Mouse (Mus musculus) urinary bladder, postnatal 36 days (tissue): ENCODE measurements around the gene Med27.
"Not testable (repeated sequence)": the region's sequence is repeated elsewhere in the genome, so short reads cannot be mapped to it uniquely, and the experiment has no call there.

ENCODE experiments used
- DNase-seq, 2 experiments: peaks; one replicate each; pipeline ENCODE4 v3.0.0; 2022; ENCODE audit warnings: low spot score in 2 of 2, mixed read lengths in 1 of 2

The Med27 gene

DNA sequence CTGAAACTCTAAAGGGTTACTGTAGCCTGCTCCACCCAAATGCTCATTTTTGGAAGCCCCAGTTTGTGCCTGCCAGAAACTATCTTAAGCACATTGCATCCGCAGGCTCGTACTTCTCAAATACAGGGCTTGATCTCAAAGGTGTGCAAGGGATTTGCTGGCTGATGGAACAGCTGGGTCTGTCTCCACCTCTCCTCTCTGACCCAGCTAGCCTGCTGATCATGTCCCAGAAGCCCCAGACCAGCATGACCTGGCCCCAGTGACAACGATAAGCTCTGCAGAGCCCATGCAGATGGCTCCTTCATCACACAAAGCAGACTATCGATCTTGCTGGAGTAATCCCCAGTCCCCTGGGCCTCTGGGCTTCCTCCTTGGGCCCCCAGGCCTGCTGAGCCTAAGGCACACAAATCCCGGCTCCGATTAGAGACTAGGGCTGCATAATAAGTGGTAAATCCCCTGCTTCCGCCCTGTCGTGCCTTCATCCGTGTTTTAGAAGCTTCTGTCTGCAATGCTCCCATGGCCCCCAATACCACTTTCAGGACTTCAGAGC is 170.1 kb downstream of the Med27 start:
- DNase-seq, result no peak

- DNase-seq, result no peak
These were observed 172.8 kb downstream of the Med27 start for GRCm38 (mm10) chr2:29519402-29519801.

DNA sequence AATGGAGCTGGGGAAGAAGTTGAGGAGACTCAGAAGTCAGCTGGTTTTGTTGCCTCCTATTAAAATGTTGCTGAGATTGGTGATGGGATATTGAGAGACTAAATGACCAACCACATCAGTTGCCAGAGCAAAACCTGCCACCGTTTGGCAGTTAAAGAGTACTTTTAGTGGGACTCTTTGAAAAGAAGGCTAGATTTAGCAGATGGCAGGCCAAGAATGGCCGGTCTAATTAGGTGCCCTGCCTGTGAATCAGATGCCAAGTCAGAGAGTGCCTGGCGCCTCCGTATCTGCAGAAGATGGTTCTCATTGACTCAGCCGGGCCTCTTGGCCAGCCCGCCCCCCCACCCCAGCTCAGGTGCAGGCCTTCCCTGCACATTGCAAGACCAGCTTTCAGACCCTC is 173.6 kb downstream of the Med27 start:
- DNase-seq, result no peak

DNA sequence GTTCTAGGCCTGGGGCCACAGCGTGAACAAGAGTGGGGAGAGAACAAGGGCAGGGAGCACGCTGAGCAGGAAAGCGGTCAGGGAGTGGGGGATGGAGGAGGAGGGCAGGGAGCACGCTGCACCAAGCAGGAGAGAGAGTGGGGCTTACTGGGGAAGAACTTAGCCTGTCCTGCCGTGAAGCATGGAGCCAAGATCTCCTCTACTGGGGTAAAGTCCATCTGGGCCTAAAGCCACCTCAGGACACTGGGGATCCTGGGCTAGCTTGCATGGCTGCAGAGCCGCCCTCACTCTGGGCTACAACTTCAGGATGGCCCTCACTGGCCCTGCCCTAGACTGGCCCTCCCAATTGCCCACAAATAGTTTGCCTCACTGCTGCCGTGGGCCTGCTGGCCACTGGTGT is 174.9 kb downstream of the Med27 start:
- no peak for DNase-seq

DNA sequence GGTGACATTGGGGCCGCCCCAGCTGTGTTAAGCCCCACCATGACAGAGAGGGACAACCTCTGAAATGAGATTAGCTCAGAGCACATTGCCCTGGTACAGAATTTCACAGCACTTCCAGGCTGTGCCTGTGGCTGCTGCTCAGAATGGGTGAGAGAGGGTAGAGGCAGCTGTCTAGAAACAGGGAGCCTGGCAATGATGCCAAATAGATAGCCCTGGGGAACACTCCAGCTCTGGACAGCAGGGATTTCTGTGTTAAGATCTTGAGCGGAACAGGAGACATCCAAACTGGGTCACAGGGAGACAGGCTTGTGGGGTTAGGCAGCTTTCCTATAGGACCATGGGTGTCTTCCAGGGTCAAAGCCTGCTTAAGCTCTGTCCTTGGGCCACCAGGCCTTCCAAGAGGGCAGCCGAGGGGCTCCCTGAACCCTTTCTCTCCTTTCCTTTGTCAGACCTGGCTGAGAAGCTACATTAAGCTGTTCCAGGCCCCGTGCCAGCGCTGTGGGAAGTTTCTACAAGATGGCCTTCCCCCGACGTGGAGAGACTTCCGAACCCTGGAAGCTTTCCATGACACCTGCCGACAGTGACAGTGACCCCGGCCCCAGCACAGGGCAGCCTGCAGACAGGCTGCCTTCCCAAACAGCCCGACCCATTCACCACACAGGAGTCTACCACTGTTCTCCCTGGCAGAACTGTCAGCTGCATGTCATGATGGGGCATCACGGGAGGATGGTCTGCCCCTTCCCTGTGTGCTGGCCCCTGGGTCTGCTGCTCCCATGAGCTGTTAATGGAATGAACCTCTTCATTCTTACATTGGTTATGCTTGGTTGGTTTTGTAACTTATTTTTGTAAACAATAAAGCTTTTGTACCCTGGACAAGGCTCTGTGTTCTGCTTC is 177.5 kb downstream of the Med27 start:
- no peak for DNase-seq

DNA sequence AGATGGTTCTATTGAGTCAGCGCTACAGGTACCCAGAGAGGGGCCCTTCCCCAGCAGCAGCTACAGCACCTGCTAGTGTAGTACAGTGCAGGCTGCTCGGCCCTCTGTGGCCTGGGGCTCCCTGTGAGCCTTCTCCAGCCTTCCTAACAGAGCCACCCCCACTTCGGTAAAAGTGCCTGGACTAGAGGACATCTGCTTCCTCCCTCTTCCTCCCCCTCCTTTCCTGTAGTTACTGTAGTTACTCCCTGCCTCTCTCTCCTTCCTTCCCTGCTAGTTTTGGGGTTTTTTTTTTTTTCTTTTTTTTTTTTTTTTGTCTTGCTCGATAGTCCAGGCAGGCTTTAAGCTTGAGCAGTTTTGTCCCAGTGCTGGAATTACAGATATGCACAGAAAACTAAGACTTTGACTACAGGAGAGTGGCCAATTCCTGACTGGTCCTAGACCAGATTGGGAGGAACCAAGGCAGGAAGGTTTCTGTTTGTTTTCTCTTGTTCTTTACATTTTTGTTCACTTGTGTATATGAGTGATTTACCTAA is 178.7 kb downstream of the Med27 start:
- no peak for DNase-seq

- DNase-seq, result peak in 1 of 2 experiments; percentile 63
These were observed 179.6 kb downstream of the Med27 start for GRCm38 (mm10) chr2:29526266-29526665.

DNA sequence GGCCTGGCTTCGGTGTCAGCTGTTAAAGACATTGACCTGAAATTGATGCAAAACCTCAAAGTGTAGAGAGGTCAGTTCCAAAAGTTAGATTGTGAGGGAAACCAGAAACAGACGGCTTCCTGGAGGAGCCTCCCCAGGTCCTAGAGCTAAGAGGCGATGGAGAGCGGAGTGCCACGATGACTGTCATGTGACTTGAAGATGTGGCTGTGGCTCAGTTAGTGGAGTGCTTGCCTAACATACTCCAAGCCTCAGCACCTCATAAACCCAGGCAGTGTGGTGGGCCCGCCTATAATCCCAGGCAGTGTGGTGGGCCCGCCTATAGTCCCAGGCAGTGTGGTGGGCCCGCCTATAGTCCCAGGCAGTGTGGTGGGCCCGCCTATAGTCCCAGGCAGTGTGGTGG is 180.9 kb downstream of the Med27 start:
- not testable (repeated sequence) for DNase-seq

DNA sequence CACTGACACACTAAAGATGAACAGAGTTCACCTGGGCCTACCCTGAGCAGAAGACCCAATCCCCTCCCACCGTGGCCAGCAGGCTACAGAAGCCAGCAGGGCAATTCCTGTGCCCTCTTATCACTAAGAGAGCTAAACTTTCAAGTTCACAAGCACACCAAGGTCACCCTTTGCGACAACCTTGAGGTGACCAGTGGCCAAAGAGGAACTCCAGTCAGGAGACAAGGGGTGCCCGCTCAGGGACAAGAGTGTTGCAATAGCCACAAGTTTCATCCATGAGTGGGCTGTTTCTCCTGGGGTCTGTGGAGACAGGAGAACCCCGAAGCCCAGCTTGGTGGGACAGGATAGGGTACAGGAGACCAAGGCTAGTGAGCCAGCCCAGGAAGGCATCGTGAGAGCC is 182.2 kb downstream of the Med27 start:
- no peak for DNase-seq

- not testable (repeated sequence) for DNase-seq
These were observed 183.2 kb downstream of the Med27 start for GRCm38 (mm10) chr2:29529788-29530187.

DNA sequence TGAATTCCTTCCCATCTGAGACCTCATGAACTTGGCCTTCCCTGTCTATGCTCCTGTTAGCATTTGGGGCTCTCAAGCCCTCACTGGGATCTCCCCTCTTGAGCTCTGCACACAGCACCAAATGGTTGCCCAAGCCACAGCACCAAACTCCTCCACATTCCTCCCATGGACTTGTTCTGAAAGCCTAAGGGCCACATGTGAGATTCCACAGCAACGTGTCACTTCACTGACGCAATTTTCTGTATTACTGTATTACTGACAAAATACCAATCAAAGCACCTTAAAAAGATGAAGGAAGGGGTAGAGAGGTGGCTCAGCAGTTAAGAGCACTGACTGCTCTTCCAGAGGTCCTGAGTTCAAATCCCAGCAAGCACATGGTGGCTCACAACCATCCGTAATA is 185.6 kb downstream of the Med27 start:
- DNase-seq, result no peak

DNA sequence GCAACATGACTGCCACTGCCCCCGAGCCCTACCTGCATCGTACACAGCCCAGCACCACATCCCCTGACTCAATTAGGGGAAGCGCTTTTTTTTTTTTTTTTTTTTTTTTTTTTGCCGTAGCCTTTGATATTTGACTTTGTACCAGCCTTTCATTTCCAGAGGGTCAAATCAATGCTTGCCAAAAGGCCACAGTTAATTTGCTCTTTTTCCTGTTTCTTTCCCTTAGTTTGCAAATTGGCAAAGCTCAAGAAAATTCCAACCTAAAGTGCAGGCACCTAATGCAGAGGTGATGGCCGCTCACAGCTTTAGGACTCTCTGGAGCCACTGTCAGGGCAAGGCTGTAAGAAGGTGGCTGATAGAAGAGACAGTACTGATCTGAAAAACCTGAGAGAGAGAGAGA is 186.3 kb downstream of the Med27 start:
- no peak for DNase-seq

GRCm38 (mm10) chr2:29535566-29536244 is 189.1 kb downstream of the Med27 start:
- no peak for DNase-seq

DNA sequence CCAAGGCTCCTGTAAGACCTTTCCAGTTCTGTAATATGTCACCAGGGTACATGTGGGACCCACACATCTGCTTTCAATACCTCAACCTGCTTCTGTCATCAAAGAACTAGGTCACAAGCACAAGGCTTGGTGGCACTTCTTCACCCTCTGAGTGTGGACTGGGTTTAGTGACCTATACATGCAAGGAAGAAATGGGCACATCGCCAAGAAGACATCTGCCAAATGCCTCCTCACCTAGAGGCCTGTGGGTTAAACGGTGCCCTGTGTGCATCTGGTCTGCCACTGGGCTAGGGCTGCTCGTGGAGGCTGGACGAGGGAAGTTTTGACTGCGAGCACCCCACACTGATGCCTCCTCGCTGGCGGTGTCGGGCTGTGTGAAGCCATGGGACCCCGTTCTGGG is 189.9 kb downstream of the Med27 start:
- no peak for DNase-seq

DNA sequence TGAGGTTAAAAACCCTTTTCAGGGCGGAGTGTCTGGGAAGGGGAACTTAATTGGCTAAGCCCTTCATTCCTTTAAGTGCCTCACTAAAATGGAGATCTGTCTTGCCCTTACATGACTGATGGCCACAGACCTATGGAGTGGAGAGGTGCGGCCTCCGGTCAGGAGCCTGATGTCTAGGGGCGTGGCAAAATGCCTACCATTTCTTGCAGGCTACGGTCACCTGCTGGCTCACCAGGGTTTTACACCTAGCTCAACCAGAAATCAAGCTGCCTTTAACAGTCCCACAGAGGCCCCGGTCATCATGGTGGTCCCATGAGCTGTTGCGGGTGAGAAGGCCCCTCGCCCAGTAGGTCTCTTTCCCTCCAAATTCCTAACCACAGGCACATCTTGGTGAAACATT is 190.7 kb downstream of the Med27 start:
- DNase-seq, result no peak

DNA sequence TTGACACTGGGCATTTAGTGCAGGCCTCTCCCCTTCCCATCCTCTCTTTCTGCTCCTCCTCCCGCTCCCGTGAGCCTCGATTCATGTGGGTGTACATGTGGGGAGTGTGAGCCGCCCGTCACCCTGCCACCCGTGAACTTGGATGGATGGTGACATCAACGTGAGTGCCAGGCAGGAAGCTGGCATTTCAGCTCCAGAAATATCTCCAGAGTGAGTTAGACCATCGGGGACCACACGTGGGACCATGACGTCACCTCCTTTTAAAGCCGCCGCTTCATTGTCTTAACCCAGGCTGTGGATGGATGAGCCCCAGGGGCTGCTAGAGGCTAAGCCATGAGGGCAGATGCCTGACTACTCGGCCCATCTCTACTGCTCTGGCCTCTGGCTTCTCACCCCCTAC is 195.4 kb downstream of the Med27 start:
- DNase-seq, result no peak

- peak in 1 of 2 experiments; percentile 5 for DNase-seq
These were observed 200.0 kb downstream of the Med27 start for GRCm38 (mm10) chr2:29546571-29546970.

GRCm38 (mm10) chr2:29551816-29552585 is 205.4 kb downstream of the Med27 start:
- no peak for DNase-seq

GRCm38 (mm10) chr2:29553945-29554634 is 207.5 kb downstream of the Med27 start:
- DNase-seq, result peak; percentile 13 to 16

DNA sequence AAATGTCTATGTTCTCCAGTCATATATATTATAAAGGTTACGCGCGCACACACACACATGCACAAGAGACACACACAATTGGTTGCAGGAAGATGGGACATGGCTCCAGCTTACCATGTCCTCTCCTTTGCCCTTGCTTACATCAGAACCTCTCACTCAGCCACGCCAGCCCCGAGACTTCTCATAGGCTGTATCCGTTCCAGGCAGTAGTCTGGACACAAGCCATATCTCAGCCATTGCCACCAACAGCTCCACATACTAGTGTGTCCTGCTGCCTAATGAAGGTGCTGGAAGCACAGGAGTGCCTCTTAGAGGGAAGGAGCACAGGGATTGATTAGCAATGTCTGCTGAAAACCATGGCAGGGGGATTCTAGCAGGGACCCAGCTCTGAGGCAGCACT is 211.9 kb downstream of the Med27 start:
- DNase-seq, result no peak

GRCm38 (mm10) chr2:29559955-29560354 is 213.3 kb downstream of the Med27 start:
- no peak for DNase-seq
